In the genomic region with DNA sequence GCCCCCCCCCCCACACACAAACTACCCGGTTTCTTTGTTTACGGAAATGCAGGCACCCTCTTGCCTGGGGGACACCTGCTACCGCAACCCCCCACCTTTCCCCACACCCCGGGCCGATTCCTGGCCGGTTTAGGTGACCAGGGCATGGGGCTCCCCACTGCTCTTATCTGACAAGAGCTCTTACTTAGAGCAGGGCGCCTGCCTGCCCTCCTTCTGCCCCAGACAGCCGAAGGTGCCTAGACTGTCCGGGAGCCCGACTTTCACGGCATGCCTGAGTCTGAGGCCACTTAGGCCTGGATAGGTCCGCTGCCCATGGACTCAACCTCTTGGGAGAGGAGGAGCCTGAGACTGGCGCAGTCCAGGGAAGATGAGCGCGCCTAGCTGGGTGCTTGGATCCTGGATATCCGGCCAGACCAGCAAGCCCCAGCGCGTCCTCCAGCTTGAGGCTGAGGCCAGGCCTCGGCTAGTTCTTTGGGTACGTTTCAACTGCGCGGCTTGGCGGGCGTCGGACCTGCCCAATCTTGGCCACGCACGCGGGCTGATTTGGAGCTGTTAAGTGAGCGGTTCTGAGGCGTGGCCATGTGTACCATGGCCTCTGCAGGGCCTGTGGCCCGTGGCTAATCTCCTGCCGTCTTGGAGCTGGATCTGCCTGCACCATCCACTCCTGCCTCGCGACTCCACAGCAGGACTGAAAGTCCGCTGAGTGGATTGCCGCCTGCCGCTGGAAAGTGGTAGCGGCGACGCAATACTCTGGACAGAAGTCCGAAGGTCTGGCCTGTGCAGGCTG, we compare ENCODE assay signal across 9 mouse cellular contexts. TPM values are rescaled to one million over a fixed set of nuclear protein-coding genes. Genes with fewer than 3 reads are reported as not detected.
DNase-seq lines count a peak whose midpoint lies in the region; ATAC-seq and TF ChIP-seq lines count a peak whose summit lies in the region.
"Had no signal": no experiment of that assay in that cellular context is flagged by ENCODE, and none has a peak within 500 bp of the region (broad histone marks: within the 10 kb centered on the region; RNA-seq: fewer than 3 reads in every experiment).

No protein-coding gene starts in this region.

- WGBS in lung, adult 2 months = 8% methylated on average over 41 of the region's 41 CpGs
- 1% methylated on average over 41 of the region's 41 CpGs for WGBS in forebrain, embryonic 14.5 days
- under 1% methylated on average over 41 of the region's 41 CpGs for WGBS in midbrain, embryonic 10.5 days

- peaks cover 82% of the 10 kb centered on the region for H3K27me3 ChIP-seq in forebrain, embryonic 14.5 days (replicated peaks; ENCODE audit: control insufficient read depth, insufficient read depth, low read length)
- H3K27me3 ChIP-seq in midbrain, embryonic 10.5 days (ENCODE audit: low read depth, poor library complexity, severe bottlenecking) = peaks cover 92% of the 10 kb centered on the region

- no peak for TF ChIP-seq POLR2A in lung, adult 2 months (IDR thresholded peaks at IDR 0.05; ENCODE audit: borderline replicate concordance, extremely low read depth, low read depth, low read length)

- no peak for ATAC-seq in forebrain, embryonic 14.5 days

- peak overlapping the region; percentile 37 for H3K9ac ChIP-seq in forebrain, embryonic 14.5 days (ENCODE audit: low read length)

- no peak overlapping the region for H3K4me3 ChIP-seq in lung, adult 2 months (replicated peaks; ENCODE audit: extremely low read depth, low read depth, low read length)
- H3K4me3 ChIP-seq in forebrain, embryonic 14.5 days (ENCODE audit: low read depth, low read length) = no peak overlapping the region
- H3K4me3 ChIP-seq in midbrain, embryonic 10.5 days = peak overlapping the region; percentile 37

- H3K4me1 ChIP-seq in lung, adult 2 months (ENCODE audit: control insufficient read depth, insufficient read depth, low read length) = peaks cover 23% of the 10 kb centered on the region
- peaks cover 29% of the 10 kb centered on the region for H3K4me1 ChIP-seq in forebrain, embryonic 14.5 days (ENCODE audit: control insufficient read depth, insufficient read depth, low read length)
- H3K4me1 ChIP-seq in midbrain, embryonic 10.5 days = peaks cover 76% of the 10 kb centered on the region

- H3K27ac ChIP-seq in forebrain, embryonic 14.5 days (ENCODE audit: low read depth, low read length) = no peak overlapping the region
- H3K27ac ChIP-seq in midbrain, embryonic 10.5 days (replicated peaks) = peak overlapping the region; percentile 25; the same call in 1 of the 2 replicates

- H3K9me3 ChIP-seq in forebrain, embryonic 14.5 days (replicated peaks; ENCODE audit: control insufficient read depth, low read length) = no peaks in the 10 kb centered on the region
- no peaks in the 10 kb centered on the region for H3K9me3 ChIP-seq in midbrain, embryonic 10.5 days (replicated peaks)

- DNase-seq in lung, adult 2 months = no peak
- no peak for DNase-seq in lung, postnatal 25 days (ENCODE audit: low spot score)
- DNase-seq in forebrain, embryonic 14.5 days (ENCODE audit: low spot score) = no peak
- DNase-seq in kidney, adult 9 months = peak; percentile 85
- DNase-seq in midbrain, embryonic 10.5 days (ENCODE audit: low spot score) = peak; percentile 64
- no peak for DNase-seq in adipocyte (ENCODE audit: low spot score)
- no peak for DNase-seq in adrenal gland, adult 18-20 months (ENCODE audit: low spot score in 2 of 2)
- no peak for DNase-seq in gastrocnemius, postnatal 25 days

- H3K36me3 ChIP-seq in forebrain, embryonic 14.5 days (ENCODE audit: control insufficient read depth, insufficient read depth, low read length) = no peaks in the 10 kb centered on the region
- no peaks in the 10 kb centered on the region for H3K36me3 ChIP-seq in midbrain, embryonic 10.5 days

- H3K4me2 ChIP-seq in forebrain, embryonic 14.5 days (ENCODE audit: low read length) = peak overlapping the region; percentile 30; the same call in 1 of the 2 replicates

- peak; percentile 17; the same call in 1 of the 2 replicates for TF ChIP-seq CTCF in lung, adult 2 months (IDR thresholded peaks at IDR 0.05; ENCODE audit: insufficient read depth, low read length)

RNA-seq across cellular contexts. Expression of gene Cbx8, which starts 4.0 kb away (rescaled TPM):
- polyA plus RNA-seq in lung, adult 2 months (2012; rRNA removed) = 3.8 and 3.9 TPM in 2 replicates
- 12.8 and 15.0 TPM in 2 replicates for polyA plus RNA-seq in forebrain, embryonic 14.5 days (2014; fragmentation: Nextera tagmentation; extraction: Ambion mirVana)
- 13.5 and 15.0 TPM in 2 replicates for polyA plus RNA-seq in midbrain, embryonic 10.5 days (2016; fragmentation: Nextera tagmentation; extraction: Ambion mirVana)
- total RNA-seq in adrenal gland, adult 18-20 months (2021) = 10 to 100 TPM; 12.2 to 16.7 TPM
- 1 to 10 TPM; 1.4 to 1.8 TPM for total RNA-seq in gastrocnemius, postnatal 25 days (2021)

RNA-seq across cellular contexts. Expression of gene Cbx2, which starts 22.0 kb away (rescaled TPM):
- polyA plus RNA-seq in lung, adult 2 months (2012; rRNA removed) = 2.9 and 4.4 TPM in 2 replicates
- 19.2 and 22.1 TPM in 2 replicates for polyA plus RNA-seq in forebrain, embryonic 14.5 days (2014; fragmentation: Nextera tagmentation; extraction: Ambion mirVana)
- 108 and 110 TPM in 2 replicates for polyA plus RNA-seq in midbrain, embryonic 10.5 days (2016; fragmentation: Nextera tagmentation; extraction: Ambion mirVana)
- total RNA-seq in adrenal gland, adult 18-20 months (2021) = 1 to 10 TPM; 3.1 to 6.6 TPM
- 1 to 10 TPM in 1 of 2 experiments, under 1 TPM in 1; 0.69 to 1.4 TPM for total RNA-seq in gastrocnemius, postnatal 25 days (2021)

RNA-seq across cellular contexts. Expression of gene Cbx4, which starts 41.3 kb away (rescaled TPM):
- polyA plus RNA-seq in lung, adult 2 months (2012; rRNA removed) = 16.2 and 16.8 TPM in 2 replicates
- 9.3 and 14.5 TPM in 2 replicates for polyA plus RNA-seq in forebrain, embryonic 14.5 days (2014; fragmentation: Nextera tagmentation; extraction: Ambion mirVana)
- polyA plus RNA-seq in midbrain, embryonic 10.5 days (2016; fragmentation: Nextera tagmentation; extraction: Ambion mirVana) = 5.1 and 7.1 TPM in 2 replicates
- 100 to 1,000 TPM; 115 to 163 TPM for total RNA-seq in adrenal gland, adult 18-20 months (2021)
- 1 to 10 TPM; 2.4 to 3.5 TPM for total RNA-seq in gastrocnemius, postnatal 25 days (2021)

RNA-seq across cellular contexts. Expression of gene Enpp7, which starts 56.8 kb away (rescaled TPM):
- polyA plus RNA-seq in lung, adult 2 months (2012; rRNA removed) = 0.13 TPM in 1 of 2 replicates, not detected in the other
- not detected in 2 replicates for polyA plus RNA-seq in forebrain, embryonic 14.5 days (2014; fragmentation: Nextera tagmentation; extraction: Ambion mirVana)
- not detected in 2 replicates for polyA plus RNA-seq in midbrain, embryonic 10.5 days (2016; fragmentation: Nextera tagmentation; extraction: Ambion mirVana)
- not detected for total RNA-seq in adrenal gland, adult 18-20 months (2021)
- not detected for total RNA-seq in gastrocnemius, postnatal 25 days (2021)
- total RNA-seq: heart, postnatal 14 days had no signal

Comparison
In these comparisons a context has a peak if more than half of its experiments do, and no peak if none do; other contexts are left out.
1. DNase-seq: peak in kidney, adult 9 months (single experiment) and midbrain, embryonic 10.5 days (single experiment); none in lung, adult 2 months (single experiment), lung, postnatal 25 days (single experiment), forebrain, embryonic 14.5 days (single experiment), adipocyte (single experiment), adrenal gland, adult 18-20 months (0 of 2) and gastrocnemius, postnatal 25 days (single experiment).